ENCODE assay signal across 12 mouse cellular contexts in genomic region chr7:133609585-133609984, GRCm38 (mm10). TPM values are rescaled to one million over a fixed set of nuclear protein-coding genes. Genes with fewer than 3 reads are reported as not detected.
A peak's percentile ranks its signal among the peaks of the same experiment; 100 is the strongest.
DNase-seq lines count a peak whose midpoint lies in the region; ATAC-seq and TF ChIP-seq lines count a peak whose summit lies in the region.
"Had no signal": no experiment of that assay in that cellular context is flagged by ENCODE, and none has a peak within 500 bp of the region (broad histone marks: within the 10 kb centered on the region; RNA-seq: fewer than 3 reads in every experiment).

No protein-coding gene starts in this region.

- peaks cover 26% of the 10 kb centered on the region for H3K4me1 ChIP-seq in hindbrain, embryonic 14.5 days (replicated peaks; ENCODE audit: control insufficient read depth, insufficient read depth, low read length)
- peaks cover 34% of the 10 kb centered on the region for H3K4me1 ChIP-seq in hindbrain, embryonic 13.5 days (replicated peaks)
- H3K4me1 ChIP-seq in embryonic facial prominence, embryonic 15.5 days, result peaks cover 26% of the 10 kb centered on the region
- no peaks in the 10 kb centered on the region; the same call in 1 of the 2 replicates for H3K4me1 ChIP-seq in kidney, adult 2 months (ENCODE audit: control insufficient read depth, insufficient read depth, low read length)
- H3K4me1 ChIP-seq: liver, embryonic 12.5 days had no signal

- H3K4me3 ChIP-seq in hindbrain, embryonic 14.5 days (replicated peaks; ENCODE audit: low read length), result no peak overlapping the region
- no peak overlapping the region for H3K4me3 ChIP-seq in hindbrain, embryonic 13.5 days
- H3K4me3 ChIP-seq in embryonic facial prominence, embryonic 15.5 days (replicated peaks), result no peak overlapping the region
- H3K4me3 ChIP-seq in kidney, adult 2 months (ENCODE audit: insufficient read depth, low read depth, low read length), result no peak overlapping the region
- H3K4me3 ChIP-seq: liver, embryonic 12.5 days had no signal

- ATAC-seq in hindbrain, embryonic 14.5 days (ENCODE audit: low FRiP score), result no peak
- no peak for ATAC-seq in hindbrain, embryonic 13.5 days (ENCODE audit: low FRiP score)
- peak; percentile 77 for ATAC-seq in cerebellum, adult (ENCODE audit: insufficient number of reproducible peaks, low FRiP score, low TSS enrichment)
- no peak for ATAC-seq in embryonic facial prominence, embryonic 15.5 days (ENCODE audit: insufficient number of reproducible peaks, low FRiP score, low TSS enrichment, low read depth)
- ATAC-seq: intestine, embryonic 16.5 days; liver, embryonic 12.5 days had no signal

- H3K27ac ChIP-seq in hindbrain, embryonic 14.5 days, result peak overlapping the region; percentile 74; the same call in 1 of the 2 replicates
- no peak overlapping the region for H3K27ac ChIP-seq in hindbrain, embryonic 13.5 days
- peak overlapping the region; percentile 69; the same call in 1 of the 2 replicates for H3K27ac ChIP-seq in embryonic facial prominence, embryonic 15.5 days (replicated peaks)
- no peak overlapping the region for H3K27ac ChIP-seq in kidney, adult 2 months (ENCODE audit: insufficient read depth, low read depth, low read length)
- H3K27ac ChIP-seq: liver, embryonic 12.5 days had no signal

- no peaks in the 10 kb centered on the region for H3K36me3 ChIP-seq in hindbrain, embryonic 14.5 days (replicated peaks; ENCODE audit: control insufficient read depth, insufficient read depth)
- H3K36me3 ChIP-seq in hindbrain, embryonic 13.5 days, result no peaks in the 10 kb centered on the region
- no peaks in the 10 kb centered on the region for H3K36me3 ChIP-seq in embryonic facial prominence, embryonic 15.5 days
- H3K36me3 ChIP-seq in kidney, adult 2 months (ENCODE audit: control insufficient read depth, insufficient read depth, low read length), result no peaks in the 10 kb centered on the region
- H3K36me3 ChIP-seq: liver, embryonic 12.5 days had no signal

- 0 out of 2 replicates have a peak overlapping the region, but pooled peaks have one; percentile 37 for H3K4me2 ChIP-seq in hindbrain, embryonic 14.5 days (replicated peaks)
- H3K4me2 ChIP-seq in hindbrain, embryonic 13.5 days, result no peak overlapping the region
- peak overlapping the region; percentile 33 for H3K4me2 ChIP-seq in embryonic facial prominence, embryonic 15.5 days (replicated peaks)
- H3K4me2 ChIP-seq: liver, embryonic 12.5 days had no signal

- no peaks in the 10 kb centered on the region for H3K27me3 ChIP-seq in hindbrain, embryonic 14.5 days (ENCODE audit: control insufficient read depth, insufficient read depth, low read length)
- 0 out of 2 replicates have a peak, but pooled peaks cover 1% of the 10 kb centered on the region for H3K27me3 ChIP-seq in hindbrain, embryonic 13.5 days
- no peaks in the 10 kb centered on the region for H3K27me3 ChIP-seq in embryonic facial prominence, embryonic 15.5 days
- no peaks in the 10 kb centered on the region for H3K27me3 ChIP-seq in kidney, adult 2 months (replicated peaks; ENCODE audit: control insufficient read depth, insufficient read depth, low read length)
- H3K27me3 ChIP-seq: liver, embryonic 12.5 days had no signal

- no peak for TF ChIP-seq POLR2A in kidney, adult 2 months (IDR thresholded peaks at IDR 0.05; ENCODE audit: low read depth, low read length)

- DNase-seq in hindbrain, embryonic 14.5 days (ENCODE audit: low spot score), result no peak
- DNase-seq in lung, postnatal 25 days (ENCODE audit: low spot score), result peak; percentile 1
- no peak for DNase-seq in testis, postnatal 10 days (ENCODE audit: low spot score)
- DNase-seq in kidney, adult 2 months, result no peak
- no peak for DNase-seq in ovary, adult 18-20 months (ENCODE audit: low spot score)
- DNase-seq: gastrocnemius, postnatal 25 days had no signal

- 60% methylated on average over 8 of the region's 8 CpGs for WGBS in hindbrain, embryonic 14.5 days
- WGBS in hindbrain, embryonic 13.5 days, result 68% methylated on average over 8 of the region's 8 CpGs
- 35% methylated on average over 8 of the region's 8 CpGs for WGBS in embryonic facial prominence, embryonic 15.5 days
- 78% methylated on average over 8 of the region's 8 CpGs for WGBS in kidney, adult 2 months

- TF ChIP-seq CTCF in kidney, adult 2 months (conservative IDR thresholded peaks at IDR 0.05; ENCODE audit: insufficient read depth, insufficient read length, low read depth, low read length), result no peak

- no peak overlapping the region for H3K9ac ChIP-seq in hindbrain, embryonic 14.5 days
- H3K9ac ChIP-seq in hindbrain, embryonic 13.5 days, result no peak overlapping the region
- no peak overlapping the region for H3K9ac ChIP-seq in embryonic facial prominence, embryonic 15.5 days
- H3K9ac ChIP-seq: liver, embryonic 12.5 days had no signal

- H3K9me3 ChIP-seq in hindbrain, embryonic 14.5 days (ENCODE audit: control insufficient read depth, low read length), result no peaks in the 10 kb centered on the region
- no peaks in the 10 kb centered on the region for H3K9me3 ChIP-seq in hindbrain, embryonic 13.5 days
- H3K9me3 ChIP-seq in embryonic facial prominence, embryonic 15.5 days (replicated peaks), result no peaks in the 10 kb centered on the region
- H3K9me3 ChIP-seq: liver, embryonic 12.5 days had no signal

RNA-seq across cellular contexts. Expression of gene Tex36, which starts 7.6 kb away (rescaled TPM):
- polyA plus RNA-seq in hindbrain, embryonic 14.5 days (2014; fragmentation: Nextera tagmentation; extraction: Ambion mirVana), result not detected in 2 replicates
- 0.23 TPM in 1 of 2 replicates, not detected in the other for polyA plus RNA-seq in hindbrain, embryonic 13.5 days (2015; fragmentation: Nextera tagmentation; extraction: Ambion mirVana)
- polyA plus RNA-seq in embryonic facial prominence, embryonic 15.5 days (2015; fragmentation: Nextera tagmentation; extraction: Ambion mirVana), result not detected in 2 replicates
- polyA plus RNA-seq in kidney, adult 2 months (2012; rRNA removed), result not detected in 2 replicates
- polyA plus RNA-seq: liver, embryonic 12.5 days; stomach, embryonic 16.5 days had no signal

RNA-seq across cellular contexts. Expression of gene Edrf1, which starts 27.8 kb away (rescaled TPM):
- polyA plus RNA-seq in hindbrain, embryonic 14.5 days (2014; fragmentation: Nextera tagmentation; extraction: Ambion mirVana), result 21.3 and 24.3 TPM in 2 replicates
- polyA plus RNA-seq in hindbrain, embryonic 13.5 days (2015; fragmentation: Nextera tagmentation; extraction: Ambion mirVana), result 21.6 and 23.8 TPM in 2 replicates
- 16.6 and 17.7 TPM in 2 replicates for polyA plus RNA-seq in embryonic facial prominence, embryonic 15.5 days (2015; fragmentation: Nextera tagmentation; extraction: Ambion mirVana)
- polyA plus RNA-seq in kidney, adult 2 months (2012; rRNA removed), result 9.0 and 12.4 TPM in 2 replicates

Comparison
In these comparisons a context has a peak if more than half of its experiments do, and no peak if none do; other contexts are left out.
1. H3K27ac ChIP-seq: peak in hindbrain, embryonic 14.5 days (single experiment) and embryonic facial prominence, embryonic 15.5 days (single experiment); none in hindbrain, embryonic 13.5 days (single experiment) and kidney, adult 2 months (single experiment).